Mouse (Mus musculus): Measurements from ENCODE around the gene Fos. TPM values are rescaled to one million over a fixed set of nuclear protein-coding genes. Genes with fewer than 3 reads are reported as not detected.
A peak's percentile ranks its signal among the peaks of the same experiment; 100 is the strongest.

Fos gene
- polyA plus RNA-seq, 1 experiment, result 283 TPM

DNA sequence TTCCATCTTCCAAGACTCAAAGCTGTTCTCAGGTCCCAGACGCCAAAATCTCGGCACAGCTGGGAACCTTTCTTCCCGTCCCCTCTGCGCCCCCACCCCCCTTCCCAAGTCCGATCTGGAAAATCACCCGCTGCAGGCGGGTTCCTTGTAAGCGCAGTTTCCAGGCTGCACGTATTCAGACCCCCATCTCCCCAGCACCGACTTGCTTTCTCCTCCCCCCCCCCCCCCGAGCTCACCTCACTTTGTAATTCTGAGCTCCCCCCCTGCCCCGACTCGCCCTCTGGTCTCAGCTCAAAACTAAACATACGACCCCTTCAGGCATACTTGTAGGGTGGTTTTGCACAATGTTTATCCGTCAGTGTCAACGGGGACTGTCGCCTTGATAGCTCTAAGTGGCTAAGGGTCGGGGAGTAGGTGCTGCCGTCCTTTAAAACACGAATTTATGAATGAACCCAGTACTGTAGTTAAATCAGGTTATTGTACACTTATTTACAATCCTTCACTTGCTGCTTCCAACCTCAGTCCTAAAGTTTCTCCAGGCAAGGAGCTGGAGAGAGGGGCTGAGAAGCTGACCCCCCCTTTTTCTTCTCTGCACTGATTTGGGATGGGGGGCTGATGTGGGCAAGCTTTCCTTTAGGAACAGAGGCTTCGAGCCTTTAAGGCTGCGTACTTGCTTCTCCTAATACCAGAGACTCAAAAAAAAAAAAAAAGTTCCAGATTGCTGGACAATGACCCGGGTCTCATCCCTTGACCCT is 857 bp upstream of the Fos start:
- WGBS, result under 1% methylated on average over 23 of the region's 23 CpGs
- peaks cover 3% of the 10 kb centered on the region for H3K4me1 ChIP-seq (ENCODE audit: control insufficient read depth, insufficient read depth, insufficient read length, low read length)

DNA sequence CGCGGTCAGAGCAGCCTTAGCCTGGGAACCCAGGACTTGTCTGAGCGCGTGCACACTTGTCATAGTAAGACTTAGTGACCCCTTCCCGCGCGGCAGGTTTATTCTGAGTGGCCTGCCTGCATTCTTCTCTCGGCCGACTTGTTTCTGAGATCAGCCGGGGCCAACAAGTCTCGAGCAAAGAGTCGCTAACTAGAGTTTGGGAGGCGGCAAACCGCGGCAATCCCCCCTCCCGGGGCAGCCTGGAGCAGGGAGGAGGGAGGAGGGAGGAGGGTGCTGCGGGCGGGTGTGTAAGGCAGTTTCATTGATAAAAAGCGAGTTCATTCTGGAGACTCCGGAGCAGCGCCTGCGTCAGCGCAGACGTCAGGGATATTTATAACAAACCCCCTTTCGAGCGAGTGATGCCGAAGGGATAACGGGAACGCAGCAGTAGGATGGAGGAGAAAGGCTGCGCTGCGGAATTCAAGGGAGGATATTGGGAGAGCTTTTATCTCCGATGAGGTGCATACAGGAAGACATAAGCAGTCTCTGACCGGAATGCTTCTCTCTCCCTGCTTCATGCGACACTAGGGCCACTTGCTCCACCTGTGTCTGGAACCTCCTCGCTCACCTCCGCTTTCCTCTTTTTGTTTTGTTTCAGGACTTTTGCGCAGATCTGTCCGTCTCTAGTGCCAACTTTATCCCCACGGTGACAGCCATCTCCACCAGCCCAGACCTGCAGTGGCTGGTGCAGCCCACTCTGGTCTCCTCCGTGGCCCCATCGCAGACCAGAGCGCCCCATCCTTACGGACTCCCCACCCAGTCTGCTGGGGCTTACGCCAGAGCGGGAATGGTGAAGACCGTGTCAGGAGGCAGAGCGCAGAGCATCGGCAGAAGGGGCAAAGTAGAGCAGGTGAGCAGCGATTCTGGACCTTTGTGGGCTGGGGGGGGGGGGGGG is 875 bp downstream of the Fos start:
- 4% methylated on average over 49 of the region's 49 CpGs for WGBS
- peaks cover 29% of the 10 kb centered on the region for H3K36me3 ChIP-seq (ENCODE audit: control insufficient read depth, insufficient read depth, low read length)
- no peaks in the 10 kb centered on the region for H3K27me3 ChIP-seq (ENCODE audit: control insufficient read depth, insufficient read depth, low read length)
- peak overlapping the region; percentile 91 for H3K4me3 ChIP-seq (ENCODE audit: low read depth, low read length)
- peaks cover 12% of the 10 kb centered on the region for H3K4me1 ChIP-seq (ENCODE audit: control insufficient read depth, insufficient read depth, insufficient read length, low read length)
- peak overlapping the region; percentile 84 for H3K27ac ChIP-seq (ENCODE audit: insufficient read depth, low read depth, low read length)
- TF ChIP-seq CTCF (IDR thresholded peaks at IDR 0.05; ENCODE audit: extremely low read depth, insufficient read length, insufficient replicate concordance, low read depth, low read length), result no peak
- TF ChIP-seq POLR2A (IDR thresholded peaks at IDR 0.05; ENCODE audit: low read depth, low read length), result no peak

More for the DNA sequence above, 857 bp upstream of the Fos start:
- Histone ChIP-seq H3K27me3 (ENCODE audit: control insufficient read depth, insufficient read depth, low read length) (no peaks in the 10 kb centered on the region), H3K4me3 (ENCODE audit: low read depth, low read length) (peak overlapping the region; percentile 91), H3K27ac (ENCODE audit: insufficient read depth, low read depth, low read length) (peak overlapping the region; percentile 93), H3K36me3 (ENCODE audit: control insufficient read depth, insufficient read depth, low read length) (peaks cover 29% of the 10 kb centered on the region)
- TF ChIP-seq CTCF (IDR thresholded peaks at IDR 0.05; ENCODE audit: extremely low read depth, insufficient read length, insufficient replicate concordance, low read depth, low read length) (no peak), POLR2A (IDR thresholded peaks at IDR 0.05; ENCODE audit: low read depth, low read length) (no peak)

DNA sequence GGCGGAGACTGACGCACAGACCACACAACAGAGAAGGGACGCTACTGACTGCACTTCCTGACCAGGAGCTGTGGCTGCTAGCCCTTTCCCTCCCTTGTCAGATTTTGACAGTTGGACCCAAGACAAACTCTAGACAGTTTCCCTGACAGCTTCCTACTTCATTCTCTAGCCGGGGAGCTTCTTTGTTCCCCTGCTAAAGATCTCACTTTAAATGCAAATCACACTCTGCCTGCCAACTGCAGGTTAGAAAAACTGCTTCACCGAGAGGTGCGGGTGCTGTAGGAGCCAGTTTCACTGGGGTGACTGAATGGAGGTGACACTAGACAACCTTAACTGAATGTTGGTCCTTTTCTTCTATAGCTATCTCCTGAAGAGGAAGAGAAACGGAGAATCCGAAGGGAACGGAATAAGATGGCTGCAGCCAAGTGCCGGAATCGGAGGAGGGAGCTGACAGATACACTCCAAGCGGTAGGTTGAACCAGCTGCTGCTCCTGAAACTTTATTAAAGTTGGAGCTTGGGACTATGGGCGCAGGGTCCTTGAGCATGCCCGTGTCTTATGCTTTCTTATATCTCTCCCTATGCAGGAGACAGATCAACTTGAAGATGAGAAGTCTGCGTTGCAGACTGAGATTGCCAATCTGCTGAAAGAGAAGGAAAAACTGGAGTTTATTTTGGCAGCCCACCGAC is 1.7 kb downstream of the Fos start:
- peaks cover 14% of the 10 kb centered on the region for H3K4me1 ChIP-seq (ENCODE audit: control insufficient read depth, insufficient read depth, insufficient read length, low read length)
- TF ChIP-seq POLR2A (IDR thresholded peaks at IDR 0.05; ENCODE audit: low read depth, low read length) (no peak), CTCF (IDR thresholded peaks at IDR 0.05; ENCODE audit: extremely low read depth, insufficient read length, insufficient replicate concordance, low read depth, low read length) (no peak)
- peak overlapping the region; percentile 91 for H3K4me3 ChIP-seq (ENCODE audit: low read depth, low read length)
- 67% methylated on average over 16 of the region's 16 CpGs for WGBS
- H3K36me3 ChIP-seq (ENCODE audit: control insufficient read depth, insufficient read depth, low read length), result peaks cover 29% of the 10 kb centered on the region
- H3K27ac ChIP-seq (ENCODE audit: insufficient read depth, low read depth, low read length), result peak overlapping the region; percentile 26; the same call in 1 of the 2 replicates
- no peaks in the 10 kb centered on the region for H3K27me3 ChIP-seq (ENCODE audit: control insufficient read depth, insufficient read depth, low read length)

DNA sequence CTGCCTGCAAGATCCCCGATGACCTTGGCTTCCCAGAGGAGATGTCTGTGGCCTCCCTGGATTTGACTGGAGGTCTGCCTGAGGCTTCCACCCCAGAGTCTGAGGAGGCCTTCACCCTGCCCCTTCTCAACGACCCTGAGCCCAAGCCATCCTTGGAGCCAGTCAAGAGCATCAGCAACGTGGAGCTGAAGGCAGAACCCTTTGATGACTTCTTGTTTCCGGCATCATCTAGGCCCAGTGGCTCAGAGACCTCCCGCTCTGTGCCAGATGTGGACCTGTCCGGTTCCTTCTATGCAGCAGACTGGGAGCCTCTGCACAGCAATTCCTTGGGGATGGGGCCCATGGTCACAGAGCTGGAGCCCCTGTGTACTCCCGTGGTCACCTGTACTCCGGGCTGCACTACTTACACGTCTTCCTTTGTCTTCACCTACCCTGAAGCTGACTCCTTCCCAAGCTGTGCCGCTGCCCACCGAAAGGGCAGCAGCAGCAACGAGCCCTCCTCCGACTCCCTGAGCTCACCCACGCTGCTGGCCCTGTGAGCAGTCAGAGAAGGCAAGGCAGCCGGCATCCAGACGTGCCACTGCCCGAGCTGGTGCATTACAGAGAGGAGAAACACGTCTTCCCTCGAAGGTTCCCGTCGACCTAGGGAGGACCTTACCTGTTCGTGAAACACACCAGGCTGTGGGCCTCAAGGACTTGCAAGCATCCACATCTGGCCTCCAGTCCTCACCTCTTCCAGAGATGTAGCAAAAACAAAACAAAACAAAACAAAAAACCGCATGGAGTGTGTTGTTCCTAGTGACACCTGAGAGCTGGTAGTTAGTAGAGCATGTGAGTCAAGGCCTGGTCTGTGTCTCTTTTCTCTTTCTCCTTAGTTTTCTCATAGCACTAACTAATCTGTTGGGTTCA is 2.5 kb downstream of the Fos start:
- WGBS, result 90% methylated on average over 23 of the region's 23 CpGs
- TF ChIP-seq POLR2A (IDR thresholded peaks at IDR 0.05; ENCODE audit: low read depth, low read length) (no peak; the same call in 1 of the 2 replicates), CTCF (IDR thresholded peaks at IDR 0.05; ENCODE audit: extremely low read depth, insufficient read length, insufficient replicate concordance, low read depth, low read length) (no peak)
- Histone ChIP-seq H3K4me3 (ENCODE audit: low read depth, low read length) (peak overlapping the region; percentile 91), H3K27ac (ENCODE audit: insufficient read depth, low read depth, low read length) (peak overlapping the region; percentile 27; the same call in 1 of the 2 replicates), H3K4me1 (ENCODE audit: control insufficient read depth, insufficient read depth, insufficient read length, low read length) (peaks cover 17% of the 10 kb centered on the region), H3K27me3 (ENCODE audit: control insufficient read depth, insufficient read depth, low read length) (no peaks in the 10 kb centered on the region), H3K36me3 (ENCODE audit: control insufficient read depth, insufficient read depth, low read length) (peaks cover 29% of the 10 kb centered on the region)

DNA sequence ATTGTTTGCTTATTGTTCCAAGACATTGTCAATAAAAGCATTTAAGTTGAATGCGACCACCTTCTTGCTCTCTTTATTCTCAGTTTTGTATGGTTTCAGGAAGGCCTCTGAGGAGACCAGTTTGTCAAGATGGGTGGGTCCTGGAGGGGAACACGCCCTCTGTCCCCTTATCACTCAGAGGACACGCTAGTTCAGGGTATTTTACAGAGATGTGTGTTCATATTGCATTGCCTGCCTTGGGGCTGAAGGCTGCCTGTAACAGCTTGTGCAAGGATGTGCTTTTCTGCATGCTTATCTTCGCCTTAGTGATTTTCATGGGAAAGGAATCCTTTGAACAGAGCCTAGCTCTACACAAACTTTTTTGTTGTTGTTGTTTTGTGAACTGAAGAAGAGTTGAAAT is 3.5 kb downstream of the Fos start:
- Histone ChIP-seq H3K4me1 (ENCODE audit: control insufficient read depth, insufficient read depth, insufficient read length, low read length) (peaks cover 24% of the 10 kb centered on the region), H3K27ac (ENCODE audit: insufficient read depth, low read depth, low read length) (no peak overlapping the region), H3K4me3 (ENCODE audit: low read depth, low read length) (peak overlapping the region; percentile 9; the same call in 1 of the 2 replicates), H3K36me3 (ENCODE audit: control insufficient read depth, insufficient read depth, low read length) (peaks cover 29% of the 10 kb centered on the region), H3K27me3 (ENCODE audit: control insufficient read depth, insufficient read depth, low read length) (no peaks in the 10 kb centered on the region)
- TF ChIP-seq POLR2A (IDR thresholded peaks at IDR 0.05; ENCODE audit: low read depth, low read length) (no peak), CTCF (IDR thresholded peaks at IDR 0.05; ENCODE audit: extremely low read depth, insufficient read length, insufficient replicate concordance, low read depth, low read length) (no peak)
- 65% methylated on average over 4 of the region's 4 CpGs for WGBS

DNA sequence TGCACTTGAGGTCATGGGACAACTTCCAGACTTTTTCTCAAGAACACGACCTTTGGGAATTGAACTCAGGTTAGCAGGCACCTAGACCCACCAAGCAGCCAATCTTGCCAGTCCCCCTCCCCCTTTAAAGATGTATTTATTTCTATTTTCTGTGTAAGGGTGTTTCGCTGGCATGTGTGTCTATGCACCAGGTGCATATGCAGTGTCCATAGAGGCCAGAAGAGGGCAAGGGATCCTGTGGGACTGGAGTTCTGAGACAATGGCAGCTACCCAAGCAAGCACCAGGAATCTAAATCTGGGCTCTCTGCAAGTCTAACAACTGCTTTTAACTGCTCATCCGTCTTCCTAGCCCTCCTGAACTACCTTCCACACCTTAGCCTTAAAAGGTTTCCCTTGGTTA is 4.1 kb downstream of the Fos start:
- Histone ChIP-seq H3K4me1 (ENCODE audit: control insufficient read depth, insufficient read depth, insufficient read length, low read length) (peaks cover 24% of the 10 kb centered on the region), H3K27me3 (ENCODE audit: control insufficient read depth, insufficient read depth, low read length) (no peaks in the 10 kb centered on the region), H3K36me3 (ENCODE audit: control insufficient read depth, insufficient read depth, low read length) (peaks cover 29% of the 10 kb centered on the region), H3K4me3 (ENCODE audit: low read depth, low read length) (no peak overlapping the region), H3K27ac (ENCODE audit: insufficient read depth, low read depth, low read length) (peak overlapping the region; percentile 72)
- TF ChIP-seq POLR2A (IDR thresholded peaks at IDR 0.05; ENCODE audit: low read depth, low read length), result no peak
- peak; percentile 15; the same call in 1 of the 2 replicates for TF ChIP-seq CTCF (IDR thresholded peaks at IDR 0.05; ENCODE audit: extremely low read depth, insufficient read length, insufficient replicate concordance, low read depth, low read length)
- WGBS, result 82% methylated on average over 3 of the region's 3 CpGs

Data from small intestine, adult 2 months (tissue).